Mouse (Mus musculus) spleen, postnatal 14 days (tissue): ENCODE measurements around the gene Amigo3.

ENCODE experiments used
- DNase-seq, 2 experiments: peaks; one replicate each; pipeline ENCODE4 v3.0.0; 2021 to 2022; ENCODE audit warnings: low spot score in 2 of 2

Gene Amigo3

GRCm38 (mm10) chr9:108052411-108052810 is 548 bp upstream of the Amigo3 start:
- DNase-seq: no peak

- DNase-seq: peak in 1 of 2 experiments; percentile 3
These were observed 786 bp downstream of the Amigo3 start for GRCm38 (mm10) chr9:108053665-108054225.

DNA sequence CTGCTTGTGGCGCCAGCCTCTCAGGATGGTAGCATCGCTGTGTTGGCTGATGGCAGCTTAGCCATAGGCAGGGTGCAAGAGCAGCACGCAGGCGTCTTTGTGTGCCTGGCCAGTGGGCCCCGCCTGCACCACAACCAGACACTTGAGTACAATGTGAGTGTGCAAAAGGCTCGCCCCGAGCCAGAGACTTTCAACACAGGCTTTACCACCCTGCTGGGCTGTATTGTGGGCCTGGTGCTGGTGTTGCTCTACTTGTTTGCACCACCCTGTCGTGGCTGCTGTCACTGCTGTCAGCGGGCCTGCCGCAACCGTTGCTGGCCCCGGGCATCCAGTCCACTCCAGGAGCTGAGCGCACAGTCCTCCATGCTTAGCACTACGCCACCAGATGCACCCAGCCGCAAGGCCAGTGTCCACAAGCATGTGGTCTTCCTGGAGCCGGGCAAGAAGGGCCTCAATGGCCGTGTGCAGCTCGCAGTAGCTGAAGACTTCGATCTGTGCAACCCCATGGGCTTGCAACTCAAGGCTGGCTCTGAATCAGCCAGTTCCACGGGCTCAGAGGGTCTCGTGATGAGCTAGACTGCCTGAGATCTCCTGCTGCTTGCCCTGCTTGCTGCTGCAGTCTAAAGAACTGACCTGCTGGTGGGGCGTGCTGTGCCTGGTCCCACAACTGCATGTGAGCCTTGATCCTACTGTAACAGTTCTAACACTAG is 1.5 kb downstream of the Amigo3 start:
- no peak for DNase-seq

DNA sequence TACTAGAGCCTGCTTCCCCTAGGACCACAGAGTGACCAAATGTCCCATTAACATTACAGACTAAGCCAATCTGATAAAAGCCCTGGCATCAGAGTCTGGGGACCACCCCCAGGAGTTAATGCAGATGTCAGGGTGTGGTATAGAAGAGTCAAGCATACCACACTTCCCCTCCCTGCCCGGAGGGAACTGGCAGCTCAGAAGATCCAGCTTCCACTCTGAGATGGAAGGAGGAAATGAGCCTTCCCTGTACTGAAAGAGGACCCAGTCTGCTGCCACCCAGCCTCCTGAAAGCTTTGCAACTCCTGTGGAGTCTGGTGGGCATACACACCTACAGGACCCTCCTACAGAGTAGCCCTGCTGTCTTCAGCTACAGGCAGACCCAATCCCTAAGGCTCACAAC is 2.1 kb downstream of the Amigo3 start:
- no peak for DNase-seq

GRCm38 (mm10) chr9:108055661-108056237 is 2.8 kb downstream of the Amigo3 start:
- DNase-seq: no peak

DNA sequence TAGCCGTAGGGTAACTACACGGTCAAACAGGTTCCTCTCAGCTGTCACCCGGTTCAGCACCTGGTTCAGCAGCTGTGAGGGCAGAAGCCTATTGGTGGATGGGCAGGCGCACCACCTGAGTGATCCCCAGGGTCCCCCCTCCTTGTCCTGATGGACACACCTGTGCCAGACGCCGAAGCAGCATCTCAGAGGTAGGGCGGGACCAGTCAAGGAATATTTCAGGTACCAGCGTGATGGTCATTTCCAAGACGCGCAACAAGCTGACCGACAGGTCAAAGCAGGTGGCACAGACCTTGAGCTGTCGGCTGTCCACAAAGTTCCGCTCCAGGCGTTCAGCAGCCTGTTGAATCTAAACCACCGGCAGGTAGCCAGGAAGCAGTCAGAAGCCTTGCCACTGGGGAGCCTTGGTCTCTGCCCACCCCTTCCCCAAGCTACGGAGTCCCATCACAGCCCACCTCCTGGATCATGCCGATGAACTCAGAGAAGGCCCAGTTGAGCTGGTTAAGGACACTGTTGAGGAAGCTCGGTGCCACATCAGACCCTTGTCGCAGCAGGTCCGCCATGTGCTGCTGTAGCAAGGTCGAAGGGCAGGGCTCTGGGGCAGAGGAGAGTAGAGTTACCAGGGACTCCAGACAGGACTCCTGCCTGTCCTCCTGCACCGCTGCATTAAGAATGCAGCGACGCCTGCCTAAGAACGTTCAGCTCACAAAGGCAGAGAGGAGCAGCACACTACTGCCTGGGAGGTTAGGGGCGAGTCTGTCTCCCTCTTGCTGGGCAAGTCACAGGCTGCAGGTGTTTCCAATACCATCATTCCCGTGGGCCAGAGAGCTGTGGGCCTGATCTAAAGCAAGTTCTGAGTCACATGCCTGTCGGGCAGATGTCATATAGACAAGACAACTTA is 3.7 kb downstream of the Amigo3 start:
- no peak for DNase-seq

- no peak for DNase-seq
These were observed 4.3 kb downstream of the Amigo3 start for GRCm38 (mm10) chr9:108057262-108057562.

GRCm38 (mm10) chr9:108058291-108058690 is 5.3 kb downstream of the Amigo3 start:
- DNase-seq: no peak

DNA sequence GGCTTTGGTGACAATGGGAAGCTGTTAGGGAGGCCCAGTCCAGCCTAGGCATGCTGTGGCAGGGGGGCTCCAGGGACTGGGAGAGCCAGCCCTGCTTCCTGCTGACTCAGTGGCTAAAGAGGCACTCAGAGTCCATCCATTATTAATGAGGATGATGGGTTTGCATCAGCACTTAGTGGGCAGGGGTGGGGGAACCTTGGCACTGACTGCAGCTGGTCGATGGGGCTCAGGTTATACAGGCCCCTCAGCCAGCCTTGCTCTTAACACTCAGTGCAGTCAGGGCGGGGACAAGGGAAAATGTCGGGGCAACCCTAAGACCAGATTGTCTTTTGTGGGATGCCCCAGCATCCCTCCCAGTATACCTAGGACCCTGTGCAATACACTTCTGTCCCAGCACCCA is 9.2 kb downstream of the Amigo3 start:
- DNase-seq: no peak

- DNase-seq: no peak
These were observed 10.4 kb downstream of the Amigo3 start for GRCm38 (mm10) chr9:108063361-108063760.

GRCm38 (mm10) chr9:108065491-108066011 is 12.6 kb downstream of the Amigo3 start:
- DNase-seq: peak in 1 of 2 experiments; percentile 62

DNA sequence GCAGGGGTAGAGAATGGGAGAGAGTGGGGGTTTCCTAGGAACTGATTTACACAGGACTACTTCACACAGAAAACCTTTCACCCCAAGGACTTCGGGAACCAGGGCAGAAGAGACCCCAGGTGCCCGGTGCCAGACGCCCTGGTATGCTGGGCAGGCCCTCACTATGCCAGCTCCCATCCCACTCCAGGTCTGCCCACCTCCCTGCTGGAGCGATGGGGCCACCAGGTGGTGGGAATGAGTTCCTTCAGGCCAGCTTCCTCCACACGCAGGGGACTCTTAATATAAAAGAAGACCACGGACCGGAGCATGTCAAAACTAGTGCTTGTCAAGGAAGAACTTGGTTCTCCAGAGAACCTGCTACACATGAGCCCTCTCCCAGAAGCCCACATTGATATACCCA is 14.2 kb downstream of the Amigo3 start:
- DNase-seq: no peak

GRCm38 (mm10) chr9:108067900-108068299 is 14.9 kb downstream of the Amigo3 start:
- peak; percentile 64 to 80 for DNase-seq

GRCm38 (mm10) chr9:108069007-108069406 is 16.0 kb downstream of the Amigo3 start:
- DNase-seq: no peak

DNA sequence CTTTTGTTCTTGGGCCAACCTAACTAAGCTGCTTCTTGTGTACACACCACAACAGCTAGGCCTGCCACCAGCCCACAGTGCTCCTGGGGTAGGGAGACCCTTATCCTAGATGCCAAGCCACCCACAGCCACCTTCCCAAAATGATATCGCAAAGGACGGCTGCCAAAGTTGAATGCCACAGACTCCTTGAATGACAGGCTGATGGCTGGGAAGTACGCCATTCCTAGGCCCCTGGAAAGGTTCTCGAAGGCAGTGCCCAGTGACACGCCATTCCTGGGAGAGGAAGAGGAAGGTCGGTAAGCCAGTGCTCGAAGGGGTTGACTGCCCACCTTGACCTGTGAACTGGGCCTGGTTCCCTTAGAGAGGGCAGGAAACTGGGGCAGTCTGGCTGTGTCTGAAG is 16.6 kb downstream of the Amigo3 start:
- no peak for DNase-seq

DNA sequence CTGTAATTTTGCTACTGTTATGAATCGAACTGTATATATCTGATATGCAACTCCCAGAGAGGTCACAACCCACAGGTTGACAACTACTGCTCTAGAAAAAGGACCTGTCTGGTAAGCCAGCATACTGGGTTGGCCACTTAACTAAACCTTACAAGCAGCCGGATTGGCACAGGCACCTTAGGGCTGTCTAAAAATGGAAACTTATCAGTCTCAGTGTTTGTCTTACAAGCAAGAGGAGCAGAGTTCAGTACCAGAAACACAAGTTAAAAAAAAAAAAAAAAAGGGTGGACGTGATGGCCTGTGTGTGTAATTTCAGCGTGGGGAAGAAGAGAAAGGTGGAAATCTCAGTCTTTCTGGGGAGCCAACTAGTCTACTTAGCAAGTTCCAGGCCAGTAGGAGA is 18.8 kb downstream of the Amigo3 start:
- no peak for DNase-seq

GRCm38 (mm10) chr9:108072481-108072924 is 19.5 kb downstream of the Amigo3 start:
- DNase-seq: no peak

- no peak for DNase-seq
These were observed 20.4 kb downstream of the Amigo3 start for GRCm38 (mm10) chr9:108073141-108073930.

DNA sequence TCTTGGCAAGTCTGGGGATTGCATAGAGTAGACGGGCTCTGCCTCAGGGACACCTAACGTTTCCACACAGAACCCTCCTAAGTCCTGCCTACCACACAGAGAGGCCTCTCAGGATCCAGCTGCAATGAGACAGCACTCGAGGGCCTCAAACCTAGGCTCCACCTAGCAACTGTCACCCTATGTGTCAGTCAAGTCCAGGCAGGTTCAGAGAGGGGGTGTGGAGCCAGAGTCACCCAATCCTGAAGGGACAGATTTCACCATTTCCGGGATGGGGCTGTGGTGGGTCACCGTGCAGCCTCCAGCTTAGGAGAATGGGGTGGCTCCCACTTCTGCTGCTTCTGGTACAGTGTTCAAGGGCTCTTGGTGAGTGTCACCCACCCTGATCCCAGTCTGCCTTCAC is 27.2 kb downstream of the Amigo3 start, which contains the start of gene Mst1:
Gene Mst1 (plus strand): TSS at position 269 of the 400 bp plus-strand sequence.
- DNase-seq: peak in 1 of 2 experiments; percentile 49

- DNase-seq: no peak
These were observed 29.6 kb downstream of the Amigo3 start for GRCm38 (mm10) chr9:108082549-108082948.

GRCm38 (mm10) chr9:108082988-108083431 is 30.1 kb downstream of the Amigo3 start, which contains the start of gene Rnf123:
Gene Rnf123, minus strand, starts transcription at chr9:108083346.
- DNase-seq: no peak
